Mouse (Mus musculus) T-helper 1 cell (primary cell): ENCODE data around the gene Fam117b.

Source experiments
- in situ Hi-C: fragments of 300-600 bp; cut with MboI, MseI; formaldehyde crosslinking; loops from one replicate; pipeline ENCODE4 v1.15.1; 2025; ENCODE audit warnings: high pct_unique_total_duplicates

Gene Fam117b

DNA sequence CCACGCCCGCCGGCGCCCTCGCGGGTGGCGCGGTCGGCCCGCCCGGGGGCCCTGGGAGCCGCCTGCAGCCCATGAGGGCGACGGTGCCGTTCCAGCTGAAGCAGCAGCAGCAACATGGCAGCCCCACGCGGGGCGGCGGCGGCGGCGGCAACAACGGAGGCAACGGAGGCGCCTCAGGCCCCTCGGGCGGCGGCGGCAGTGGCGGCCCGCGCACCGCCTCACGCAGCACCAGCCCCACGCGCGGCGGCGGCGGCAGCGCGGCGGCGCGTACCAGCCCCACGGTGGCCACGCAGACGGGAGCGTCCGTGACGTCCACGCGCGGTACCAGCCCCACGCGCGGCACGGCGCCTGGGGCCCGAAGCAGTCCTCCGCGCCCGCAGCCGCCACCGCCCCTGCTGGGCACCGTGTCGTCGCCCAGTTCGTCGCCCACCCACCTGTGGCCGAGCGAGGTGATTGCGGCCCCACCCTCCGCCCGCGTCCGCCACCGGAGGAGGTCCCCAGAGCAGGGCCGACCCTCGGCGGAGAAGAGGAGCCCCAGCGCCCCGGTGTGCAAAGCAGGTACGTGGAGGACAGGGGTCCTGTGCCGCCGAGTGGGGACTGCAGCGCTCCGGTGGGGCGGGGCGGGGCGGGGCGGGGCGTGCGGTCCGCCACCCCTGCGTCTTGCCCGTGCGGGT lies 526 bp downstream of the Fam117b start:
- in situ Hi-C loops: no loop called here

DNA sequence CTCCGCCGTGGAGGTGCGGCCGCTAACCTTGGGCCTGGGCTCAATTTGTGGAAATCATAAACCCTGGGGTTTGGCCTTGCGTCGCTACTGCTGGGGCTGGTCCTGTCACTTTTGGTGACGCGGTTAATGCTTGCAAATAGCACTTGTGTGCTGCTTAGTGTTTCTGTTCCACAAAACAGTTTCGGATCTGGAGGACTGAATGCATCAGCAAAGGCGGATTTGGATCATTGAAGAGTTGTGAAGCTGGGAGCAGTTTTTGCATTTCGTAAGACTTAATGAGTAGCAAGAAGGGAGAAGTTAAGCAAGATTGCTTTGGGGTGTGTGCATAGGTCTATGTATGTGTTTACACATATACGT lies 1.0 kb downstream of the Fam117b start:
- in situ Hi-C loops: no loop called here

DNA sequence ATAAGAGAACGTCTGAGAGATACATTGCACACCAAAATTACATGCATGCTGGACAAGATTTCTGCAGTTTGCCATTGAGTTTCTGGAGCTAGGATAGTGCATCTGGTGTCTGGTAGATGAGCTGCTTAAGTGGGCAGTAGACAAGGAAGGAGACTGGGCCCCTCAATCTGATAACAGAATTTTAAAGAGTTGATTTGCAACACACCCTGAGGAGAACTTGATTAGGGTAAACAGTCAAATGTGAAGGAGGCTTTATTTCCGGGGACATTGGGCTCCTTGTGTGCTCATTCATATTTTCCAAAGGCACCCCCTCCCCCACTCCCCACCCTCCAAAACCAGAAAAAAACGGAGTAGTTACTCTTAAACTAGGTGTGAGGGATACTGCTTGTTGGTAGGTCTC lies 2.0 kb downstream of the Fam117b start:
- in situ Hi-C loops: loop anchor here (5.0 kb wide), 1 partner anchor 32 kb away; no protein-coding TSS in a partner anchor

DNA sequence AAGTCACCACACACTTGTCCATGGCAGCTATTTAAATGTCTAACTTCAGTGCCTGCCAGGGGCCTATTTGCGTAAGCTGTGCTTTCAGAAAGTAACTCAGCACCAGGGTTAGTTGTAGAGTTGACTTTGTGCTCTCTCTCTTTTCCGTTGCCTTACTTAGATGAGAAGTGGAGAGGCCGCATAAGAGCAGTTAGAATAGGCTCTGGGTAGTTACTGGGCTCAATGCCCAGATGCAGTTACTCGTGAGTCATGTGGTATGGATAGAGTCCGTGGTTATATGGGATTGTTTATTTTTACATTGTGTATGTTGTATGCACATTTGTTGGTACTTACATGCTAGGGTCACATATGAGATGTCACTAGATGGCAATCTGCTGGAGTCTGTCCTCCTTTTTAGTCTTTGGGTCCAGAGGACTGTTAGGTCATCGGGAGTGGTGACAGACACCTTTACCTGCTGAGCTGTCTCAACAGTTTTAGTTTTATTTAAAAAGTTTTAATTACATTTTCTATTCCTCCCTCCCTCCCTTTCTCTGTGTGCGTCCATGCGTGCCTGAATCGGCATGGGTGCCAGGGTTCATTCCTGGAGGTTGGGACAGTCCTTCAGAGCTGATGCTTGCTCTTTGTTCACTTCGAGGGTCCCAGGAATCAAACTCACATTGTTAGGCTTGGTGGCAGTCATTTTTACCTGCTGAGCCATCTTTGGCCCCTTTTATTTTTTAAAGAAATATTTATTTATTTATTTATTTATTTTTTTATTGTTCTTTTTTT lies 3.2 kb downstream of the Fam117b start:
- in situ Hi-C loops: loop anchor here (5.0 kb wide), 1 partner anchor 34 kb away; no protein-coding TSS in a partner anchor

DNA sequence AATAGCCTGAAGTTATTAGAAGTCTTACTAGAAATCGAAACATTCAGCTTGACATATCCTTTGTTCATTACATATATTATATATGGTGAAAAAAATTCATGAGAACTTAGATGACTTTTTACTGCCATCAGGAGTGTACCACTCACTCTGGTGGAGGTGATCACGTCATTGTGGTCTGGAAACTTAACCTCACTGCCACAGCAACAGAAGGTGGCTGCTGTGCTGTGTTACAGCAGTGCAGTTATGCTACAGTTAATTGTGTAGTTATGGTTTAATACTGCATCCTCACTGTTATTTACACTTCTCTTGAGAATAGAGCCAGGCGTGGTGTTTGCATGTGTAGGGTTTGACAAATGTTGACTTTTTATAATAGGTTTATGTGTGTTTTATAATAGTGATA lies 4.6 kb downstream of the Fam117b start:
- in situ Hi-C loops: loop anchor here (5.0 kb wide), 1 partner anchor 35 kb away; no protein-coding TSS in a partner anchor

DNA sequence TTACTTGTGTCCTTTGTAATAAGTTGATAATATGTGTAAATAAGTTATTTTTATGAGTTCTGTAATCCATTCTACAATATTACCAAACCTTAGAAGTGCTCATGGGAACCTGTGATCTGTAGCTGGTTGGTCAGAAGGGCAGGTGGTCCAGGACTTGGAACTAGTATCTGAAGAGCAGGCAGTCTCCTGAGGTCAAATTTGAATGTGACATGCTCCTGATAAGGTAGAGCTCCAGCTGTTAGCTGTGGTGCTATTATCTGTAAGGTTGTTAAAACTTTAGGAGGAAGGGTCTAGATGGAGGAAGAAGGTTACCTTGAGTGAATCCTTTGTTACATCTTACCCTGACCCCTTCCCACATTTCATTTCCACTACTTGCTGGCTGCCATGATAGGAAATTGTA lies 5.3 kb downstream of the Fam117b start:
- in situ Hi-C loops: loop anchor here (5.0 kb wide), 1 partner anchor 36 kb away; no protein-coding TSS in a partner anchor

DNA sequence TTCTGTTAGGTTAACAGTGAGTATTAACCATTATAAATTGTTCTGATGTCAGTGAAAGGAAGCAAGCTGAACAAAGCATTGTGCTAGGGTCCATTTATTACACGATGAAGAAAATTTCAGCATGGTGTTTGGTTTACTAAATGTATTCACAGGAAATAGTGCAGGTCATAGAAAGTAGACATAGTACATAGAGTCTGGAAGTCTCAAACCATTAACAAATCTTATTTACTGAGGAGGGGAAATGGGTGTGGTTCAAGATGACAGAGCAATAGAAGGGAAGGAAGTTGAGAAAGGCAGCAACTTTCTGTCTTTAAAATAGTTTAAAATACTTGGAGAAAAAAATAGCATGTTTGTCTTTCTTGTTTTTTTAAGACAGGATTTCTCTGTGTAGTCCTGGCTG lies 10.4 kb downstream of the Fam117b start:
- in situ Hi-C loops: no loop called here

DNA sequence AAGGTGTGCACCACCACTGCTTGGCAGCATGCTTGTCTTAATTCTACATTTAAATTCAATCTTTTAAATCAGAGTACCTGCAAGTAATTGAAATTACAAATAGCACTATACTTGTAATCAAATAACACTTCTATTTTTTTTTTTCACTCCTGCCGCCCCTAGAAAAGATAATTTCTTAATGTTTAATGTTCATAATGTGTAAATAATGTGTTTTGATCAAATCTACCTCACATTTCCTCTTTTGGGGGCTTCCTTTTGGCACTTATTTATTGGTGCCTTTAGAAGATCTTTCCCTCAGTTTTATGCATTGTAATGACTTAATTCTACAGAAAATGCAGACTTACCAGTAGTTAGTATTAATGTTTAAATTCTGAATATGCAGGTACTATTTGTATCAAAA lies 10.9 kb downstream of the Fam117b start:
- in situ Hi-C loops: no loop called here

DNA sequence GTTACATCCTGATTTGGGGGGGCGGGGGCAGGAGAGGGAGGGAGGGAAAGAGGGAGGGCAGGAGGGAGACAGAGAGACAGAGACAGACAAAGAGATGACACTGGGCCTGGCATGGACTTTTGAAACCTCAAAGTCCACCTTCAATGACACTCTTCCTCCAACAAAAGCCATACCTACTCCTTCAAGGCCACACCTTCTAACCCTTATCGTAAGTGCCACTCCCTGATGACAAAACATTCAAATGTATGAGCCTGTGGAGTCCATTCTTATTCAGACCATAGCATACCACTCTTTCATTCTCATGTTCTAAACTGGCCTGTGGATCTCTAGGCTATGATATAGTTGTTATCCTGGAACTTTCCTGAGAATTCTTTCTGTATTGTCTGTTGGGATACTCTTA lies 11.6 kb downstream of the Fam117b start:
- in situ Hi-C loops: no loop called here

DNA sequence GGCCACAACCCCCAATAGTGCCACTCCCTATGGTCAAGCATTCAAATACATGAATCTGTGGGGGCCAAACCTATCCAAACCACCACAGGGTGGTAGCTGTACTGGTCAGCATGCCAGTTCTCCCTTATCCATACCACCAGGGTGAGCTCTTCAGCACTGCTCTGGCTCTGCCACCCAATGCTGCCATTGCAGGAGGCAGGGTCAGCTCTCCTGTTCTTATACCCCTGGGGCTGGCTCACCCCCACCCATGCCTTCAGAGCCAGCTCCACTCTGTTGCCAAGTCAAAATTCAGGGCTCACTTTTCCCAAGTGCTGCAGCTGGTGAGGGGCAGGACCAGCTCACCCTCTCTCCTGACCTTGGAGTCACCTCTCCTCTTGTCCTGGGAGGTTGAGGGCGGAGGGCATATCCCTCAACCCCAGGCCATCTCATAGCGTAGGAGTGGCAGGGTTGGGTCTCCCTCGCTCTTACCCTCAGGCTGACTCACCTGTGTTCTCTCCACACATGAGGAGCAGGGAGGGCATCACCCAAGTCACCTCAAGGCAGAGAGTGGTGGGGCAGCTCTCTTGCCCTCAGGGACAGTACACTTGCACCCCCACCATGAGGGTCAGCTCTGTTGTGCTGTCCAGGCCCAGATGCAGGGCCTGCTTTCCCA lies 13.3 kb downstream of the Fam117b start:
- in situ Hi-C loops: no loop called here

DNA sequence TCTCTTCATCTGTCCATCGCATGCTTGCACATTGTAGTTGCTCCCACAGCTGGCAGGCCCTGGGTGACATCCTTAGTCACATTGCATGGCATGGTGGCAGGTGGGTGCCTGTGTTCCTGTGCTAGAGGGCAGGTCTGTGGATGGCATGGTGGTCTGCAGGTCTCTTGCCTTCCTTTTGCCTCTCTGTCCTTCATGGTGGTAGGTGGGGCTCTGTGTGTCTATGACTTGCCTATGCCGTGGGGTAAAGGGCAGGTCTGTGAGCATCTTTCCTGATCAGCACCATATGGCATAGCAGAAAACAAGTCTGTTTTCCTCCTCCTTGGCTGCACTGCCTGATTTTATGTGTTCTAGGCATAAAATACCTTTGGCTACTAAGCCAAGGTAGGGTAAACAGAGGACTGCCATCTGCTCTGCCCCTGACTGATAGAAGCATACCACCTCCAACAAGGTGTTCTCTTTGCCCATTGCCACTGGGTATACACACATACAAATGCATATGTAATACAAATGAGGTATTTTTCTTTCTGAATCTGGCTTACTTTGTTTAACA lies 14.4 kb downstream of the Fam117b start:
- in situ Hi-C loops: no loop called here

DNA sequence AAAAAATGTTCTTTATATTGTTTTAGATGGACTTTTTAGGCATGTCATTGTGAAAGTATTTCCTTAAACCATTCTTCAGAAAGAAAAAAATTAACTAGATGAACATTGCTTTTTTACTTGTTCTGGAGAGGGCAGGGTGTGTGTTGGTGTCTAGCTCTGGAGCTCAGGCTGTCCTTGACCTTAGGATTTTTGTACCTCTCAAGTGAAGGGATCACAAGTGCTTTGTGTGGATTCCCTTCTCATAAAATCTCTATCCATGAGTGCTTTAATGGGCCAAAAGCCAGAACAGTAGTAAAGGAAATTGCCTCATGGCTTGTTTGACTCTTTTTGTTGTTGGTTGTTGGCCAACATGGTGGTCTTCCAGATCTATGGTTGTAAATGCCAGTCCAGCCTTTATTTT lies 18.1 kb downstream of the Fam117b start:
- in situ Hi-C loops: no loop called here

DNA sequence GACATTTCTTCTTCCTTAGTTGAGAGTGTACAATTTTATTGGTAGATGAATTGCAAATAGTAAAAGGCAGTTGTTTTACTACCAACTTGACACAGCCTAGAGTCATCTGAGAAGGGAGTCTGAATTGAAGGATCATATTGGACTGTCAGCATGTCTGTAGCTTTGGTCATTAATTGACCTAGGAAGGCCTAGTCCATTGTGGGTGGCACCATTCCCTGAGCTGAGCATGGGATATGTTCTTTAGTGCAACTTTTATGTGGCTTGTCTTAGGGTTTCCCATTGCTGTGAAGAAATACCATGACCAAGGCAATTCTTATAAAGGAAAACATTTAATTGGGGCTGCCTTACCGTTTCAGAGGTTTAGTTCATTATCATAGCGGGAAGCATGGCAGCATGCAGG lies 20.2 kb downstream of the Fam117b start:
- in situ Hi-C loops: no loop called here

DNA sequence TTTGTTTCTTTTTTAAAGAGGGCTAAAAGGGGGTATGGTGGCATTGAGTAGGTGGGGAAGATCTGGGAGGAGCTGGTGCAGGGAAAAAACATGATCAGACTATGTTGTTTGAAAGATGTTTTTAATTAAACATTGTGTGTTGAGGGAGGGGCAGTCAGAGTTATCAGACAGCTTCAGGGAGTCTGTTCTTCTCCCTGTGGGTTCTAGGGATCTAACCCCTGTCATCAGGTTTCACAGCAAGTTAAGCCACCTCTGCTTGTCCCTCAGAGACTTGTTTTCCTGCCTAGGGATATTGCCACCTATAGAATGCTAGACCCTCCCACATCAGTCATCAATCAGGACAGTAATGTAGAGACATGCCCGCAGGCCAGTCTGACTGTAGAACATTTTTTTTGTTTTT lies 28.3 kb downstream of the Fam117b start:
- in situ Hi-C loops: no loop called here

DNA sequence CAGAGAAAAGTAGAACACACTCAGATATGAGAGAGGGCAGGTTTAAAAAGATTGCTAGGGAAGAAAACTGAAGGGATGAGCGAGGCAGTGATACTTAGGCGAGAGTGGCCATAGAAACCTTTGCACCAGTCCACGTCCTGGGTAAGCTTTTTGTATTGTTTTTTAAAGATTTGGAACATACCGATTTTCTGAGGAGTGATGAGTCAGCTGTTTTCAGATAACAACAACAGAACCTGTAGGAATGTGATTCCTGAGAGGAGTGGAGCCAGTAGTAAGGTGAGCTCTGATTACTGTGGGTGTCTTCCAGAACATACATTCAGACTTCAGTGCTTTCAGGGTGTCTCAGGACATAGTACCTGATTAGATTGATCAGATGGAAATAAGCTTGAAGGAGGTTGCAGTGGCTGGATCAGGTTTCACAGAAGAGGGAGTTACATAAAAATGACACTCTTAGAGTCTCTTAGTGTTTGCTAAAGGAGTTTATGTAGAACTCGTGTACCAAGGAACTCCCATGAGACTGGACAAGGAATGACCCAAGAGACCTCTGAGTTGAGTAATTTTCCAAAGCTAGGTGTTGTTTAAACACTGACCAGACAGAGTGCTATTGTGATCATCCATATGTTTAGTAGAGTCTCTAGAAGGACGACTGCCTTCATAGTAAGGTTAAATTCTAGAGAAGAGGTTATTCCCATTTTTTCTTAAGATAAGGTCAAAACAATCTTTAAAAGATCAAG lies 29.4 kb downstream of the Fam117b start:
- in situ Hi-C loops: no loop called here

DNA sequence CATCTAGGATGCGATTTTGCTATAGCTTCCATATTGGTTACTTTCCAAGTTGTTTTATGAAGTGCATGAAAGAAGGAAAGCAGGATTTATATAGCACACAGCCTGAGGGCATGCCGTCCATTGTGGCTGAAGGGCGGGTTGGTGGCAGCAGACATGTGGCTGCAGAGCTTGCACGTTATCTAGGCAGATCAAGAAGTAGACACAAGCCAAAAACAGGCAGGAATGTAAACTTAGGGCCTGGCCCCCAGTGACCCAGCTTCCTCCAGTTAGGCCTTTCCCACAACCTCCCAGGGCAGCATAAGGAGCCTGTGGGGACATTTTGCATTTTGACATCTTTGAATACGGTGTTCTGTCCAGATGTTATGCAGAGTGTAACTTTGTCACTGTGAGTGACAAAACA lies 31.0 kb downstream of the Fam117b start:
- in situ Hi-C loops: no loop called here

DNA sequence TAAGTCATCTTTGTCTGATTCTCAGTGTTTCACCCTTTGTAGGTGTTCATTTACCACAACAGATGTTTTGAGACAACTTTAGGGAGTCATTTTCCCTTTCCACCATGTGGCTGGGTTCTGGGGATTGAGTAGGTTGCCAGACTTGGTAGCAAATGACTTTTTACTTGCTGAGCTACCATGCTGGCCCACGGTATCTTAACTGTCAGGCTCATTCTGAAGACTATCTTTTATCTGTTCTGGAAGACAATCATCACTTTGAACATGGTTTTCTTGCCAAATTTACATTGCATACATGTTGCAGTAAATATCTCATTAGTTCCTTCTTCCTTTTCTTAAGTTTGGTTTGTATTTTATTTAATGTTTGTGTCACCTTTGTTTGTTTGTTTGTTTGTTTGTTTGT lies 33.2 kb downstream of the Fam117b start:
- in situ Hi-C loops: no loop called here

DNA sequence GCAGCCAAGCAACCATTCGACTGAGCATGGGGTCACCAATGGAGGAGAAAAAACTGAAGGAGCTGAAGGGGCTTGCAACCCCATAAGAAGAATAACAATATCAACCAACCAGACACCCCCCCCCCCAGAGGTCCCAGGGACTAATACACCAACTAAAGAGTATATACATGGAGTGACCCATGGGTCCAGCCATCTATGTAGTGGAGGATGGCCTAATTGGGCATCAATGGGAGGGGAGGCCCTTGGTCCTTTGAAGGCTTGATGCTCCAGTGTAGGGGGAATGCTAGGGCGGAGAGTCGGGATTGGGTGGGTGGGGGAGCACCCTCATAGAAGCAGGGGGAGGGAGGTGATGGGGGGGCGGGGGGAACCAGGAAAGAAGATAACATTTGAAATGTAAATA lies 34.7 kb downstream of the Fam117b start:
- in situ Hi-C loops: no loop called here

DNA sequence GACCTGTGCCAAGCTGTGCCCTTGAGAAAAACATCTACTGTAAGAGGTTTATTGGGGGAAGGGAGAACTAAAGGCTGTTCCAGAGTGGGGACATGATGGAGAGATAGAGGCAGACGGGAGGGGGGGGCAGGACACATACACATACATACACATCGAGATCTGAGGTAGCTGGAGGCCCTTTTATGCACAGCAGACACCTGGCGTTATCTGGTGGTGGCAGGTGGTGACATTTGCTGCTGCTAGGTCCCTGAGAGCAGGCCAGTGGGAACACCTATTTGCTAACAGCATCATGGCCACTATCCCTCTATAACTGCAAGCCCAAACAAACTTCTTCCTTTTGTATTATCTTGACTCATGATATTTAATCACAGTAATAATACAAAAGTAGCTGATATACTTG lies 44.4 kb downstream of the Fam117b start:
- in situ Hi-C loops: no loop called here

DNA sequence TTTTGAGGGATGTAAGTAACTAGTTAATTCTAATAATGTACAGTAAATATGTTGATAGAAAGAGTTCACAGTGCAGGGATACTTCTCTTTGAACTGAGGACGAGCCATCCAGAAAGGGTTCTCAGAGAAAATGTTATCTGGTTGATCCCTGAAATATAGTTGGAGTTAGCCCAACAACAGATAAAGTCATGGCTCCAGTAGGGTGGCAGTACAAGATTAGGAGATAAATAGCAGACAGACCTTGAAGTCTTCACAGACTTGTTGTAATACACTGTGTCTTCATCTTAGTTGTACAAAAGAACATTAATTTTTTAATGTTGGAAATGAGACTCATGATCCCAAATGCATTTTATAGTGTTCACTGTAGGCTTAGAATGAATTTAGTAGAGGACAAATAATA lies 47.1 kb downstream of the Fam117b start:
- in situ Hi-C loops: loop anchor here (5.0 kb wide), 2 partner anchors 37 to 78 kb away; no protein-coding TSS in a partner anchor

DNA sequence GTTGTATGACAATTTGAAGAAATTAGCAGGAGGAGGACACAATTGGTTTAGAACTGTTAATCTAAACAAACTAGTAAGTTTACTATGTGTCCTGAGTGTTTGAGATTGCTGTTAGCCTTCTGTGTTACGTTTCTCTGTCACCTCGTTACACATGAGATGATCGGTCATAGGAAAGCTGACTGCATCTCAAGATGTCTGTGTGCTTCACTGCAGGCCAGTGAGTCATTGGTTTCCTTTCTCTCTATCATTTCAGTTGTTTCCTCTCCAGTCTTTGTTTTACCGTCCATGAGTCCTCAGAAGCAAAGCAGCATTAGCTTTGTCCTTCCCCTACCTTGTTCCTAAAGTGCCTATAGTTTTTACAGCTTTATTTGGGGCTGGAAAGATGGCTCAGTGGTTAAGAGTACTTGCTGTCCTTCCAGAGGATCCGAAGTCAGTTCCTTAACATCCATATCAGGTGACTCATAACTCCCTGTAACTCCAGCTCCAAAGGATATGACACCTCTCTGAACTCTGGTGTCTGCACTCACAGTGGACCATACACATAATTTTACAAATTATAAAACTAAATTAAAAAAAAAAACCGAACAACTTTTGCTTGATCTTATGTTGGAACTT lies 53.5 kb downstream of the Fam117b start:
- in situ Hi-C loops: no loop called here
